8 mouse cellular contexts compared by ENCODE assay signal in the genomic region with DNA sequence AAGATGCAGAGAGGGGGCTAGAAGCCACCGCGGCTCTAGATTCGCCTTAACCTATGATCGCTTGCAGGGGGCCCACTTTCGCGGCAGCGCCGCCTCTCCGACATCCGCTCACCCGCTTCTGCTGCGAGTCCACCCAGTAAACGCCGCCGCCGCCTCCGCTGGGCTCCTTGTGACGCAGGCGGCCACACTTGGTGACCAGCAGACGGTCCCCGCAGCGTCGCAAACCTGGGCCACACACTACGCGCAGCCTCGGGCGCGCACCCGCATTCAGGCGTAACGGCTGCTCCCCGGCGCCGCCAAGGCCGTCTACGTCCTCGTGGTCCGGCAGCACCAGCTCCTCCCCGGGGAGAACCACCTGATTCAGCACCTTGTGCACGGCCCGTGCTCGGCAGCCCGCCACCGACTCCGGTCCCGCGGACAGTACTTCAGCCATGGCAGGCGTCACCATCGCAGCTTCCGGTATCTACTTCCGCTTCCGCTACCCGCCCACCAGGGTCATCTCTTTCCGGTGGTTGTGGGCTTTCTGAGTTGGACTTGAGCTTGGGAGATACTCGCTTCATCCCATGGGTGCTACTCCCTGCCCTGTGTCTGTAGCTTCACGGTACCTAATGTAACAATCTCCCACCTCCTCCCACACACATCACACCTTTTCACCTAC. TPM values are rescaled to one million over a fixed set of nuclear protein-coding genes. Genes with fewer than 3 reads are reported as not detected.
DNase-seq lines count a peak whose midpoint lies in the region; ATAC-seq lines count a peak whose summit lies in the region.

No protein-coding gene starts in this region.

- H3K36me3 ChIP-seq in hindbrain, embryonic 12.5 days = peaks cover 26% of the 10 kb centered on the region

- WGBS in hindbrain, embryonic 12.5 days = under 1% methylated on average over 56 of the region's 56 CpGs

- peaks cover 29% of the 10 kb centered on the region for H3K27me3 ChIP-seq in hindbrain, embryonic 12.5 days

- peak; percentile 84 for ATAC-seq in hindbrain, embryonic 12.5 days (ENCODE audit: low FRiP score)

- H3K4me3 ChIP-seq in hindbrain, embryonic 12.5 days = peak overlapping the region; percentile 85

- H3K27ac ChIP-seq in hindbrain, embryonic 12.5 days = peak overlapping the region; percentile 85

- H3K9ac ChIP-seq in hindbrain, embryonic 12.5 days = peak overlapping the region; percentile 85

- DNase-seq in NIH3T3 (ENCODE audit: low read depth) = peak; percentile 80
- peak; percentile 90 to 92 for DNase-seq in cerebellum, postnatal 10 days
- peak; percentile 77 to 80 for DNase-seq in frontal cortex, postnatal 10 days (ENCODE audit: low spot score in 2 of 2)
- peak; percentile 83 to 86 for DNase-seq in layer of hippocampus, postnatal 14 days (ENCODE audit: low spot score in 2 of 2)
- DNase-seq in lung, postnatal 10 days = peak; percentile 90
- DNase-seq in ovary, postnatal 14 days (ENCODE audit: low spot score) = peak; percentile 69
- peak; percentile 69 to 70 for DNase-seq in thymus, postnatal 10 days (ENCODE audit: low spot score in 2 of 2)

- no peaks in the 10 kb centered on the region for H3K9me3 ChIP-seq in hindbrain, embryonic 12.5 days (replicated peaks)

- peak overlapping the region; percentile 64 for H3K4me2 ChIP-seq in hindbrain, embryonic 12.5 days (replicated peaks)

- H3K4me1 ChIP-seq in hindbrain, embryonic 12.5 days = peaks cover 16% of the 10 kb centered on the region

RNA-seq across cellular contexts. Expression of a gene that starts 21.6 kb away (rescaled TPM):
- 16.7 and 18.8 TPM in 2 replicates for polyA plus RNA-seq in hindbrain, embryonic 12.5 days (2016; fragmentation: Nextera tagmentation; extraction: Ambion mirVana)
- total RNA-seq in layer of hippocampus, postnatal 14 days (2021) = 10 to 100 TPM; 21.4 to 21.5 TPM

RNA-seq across cellular contexts. Expression of a gene that starts 22.2 kb away (rescaled TPM):
- polyA plus RNA-seq in hindbrain, embryonic 12.5 days (2016; fragmentation: Nextera tagmentation; extraction: Ambion mirVana) = 64.4 and 67.8 TPM in 2 replicates
- 10 to 100 TPM; 13.5 to 13.6 TPM for total RNA-seq in layer of hippocampus, postnatal 14 days (2021)

RNA-seq across cellular contexts. Expression of a gene that starts 23.4 kb away (rescaled TPM):
- 16.8 and 18.5 TPM in 2 replicates for polyA plus RNA-seq in hindbrain, embryonic 12.5 days (2016; fragmentation: Nextera tagmentation; extraction: Ambion mirVana)
- total RNA-seq in layer of hippocampus, postnatal 14 days (2021) = 10 to 100 TPM; 16.5 to 16.7 TPM

Comparison
In these comparisons a context has a peak if more than half of its experiments do, and no peak if none do; other contexts are left out.
1. Peak in every context shown above with its lines: DNase-seq, ATAC-seq, H3K4me3 ChIP-seq and H3K27ac ChIP-seq.